Mouse (Mus musculus) brown adipose tissue, adult 24 weeks (tissue): ENCODE results near the gene Csf2rb2. TPM values are rescaled to one million over a fixed set of nuclear protein-coding genes. Genes with fewer than 3 reads are reported as not detected.
"Not testable (repeated sequence)": the region's sequence is repeated elsewhere in the genome, so short reads cannot be mapped to it uniquely, and the experiment has no call there.

Source experiments
- H3K27ac ChIP-seq: fragments of 200-500 bp; replicated peaks from 2 replicates; pipeline ENCODE4 v1.5.1; 2012; ENCODE audit warnings: low read depth, mild to moderate bottlenecking, low read length
- H3K4me1 ChIP-seq: fragments of 200-500 bp; 2 replicates; pipeline ENCODE4 v1.6.1; 2012; ENCODE audit warnings: low read length, mixed read lengths; ENCODE audit not compliant: control insufficient read depth, insufficient read depth, insufficient read length
- H3K4me3 ChIP-seq: fragments of 200-500 bp; 2 replicates; pipeline ENCODE4 v1.5.1; 2012; ENCODE audit warnings: low read depth, mild to moderate bottlenecking, low read length, moderate library complexity; ENCODE audit not compliant: insufficient read depth
- polyA plus RNA-seq: library from polyadenylated mRNA; stranded (reverse); fragments of >200 nt; gene quantifications from 2 replicates; pipeline ENCODE4 v1.2.4, GENCODE M21; 2012; ENCODE audit not compliant: missing spikeins, insufficient read depth, insufficient read length

Gene Csf2rb2
- polyA plus RNA-seq, 1 experiment = 0.67 TPM

DNA sequence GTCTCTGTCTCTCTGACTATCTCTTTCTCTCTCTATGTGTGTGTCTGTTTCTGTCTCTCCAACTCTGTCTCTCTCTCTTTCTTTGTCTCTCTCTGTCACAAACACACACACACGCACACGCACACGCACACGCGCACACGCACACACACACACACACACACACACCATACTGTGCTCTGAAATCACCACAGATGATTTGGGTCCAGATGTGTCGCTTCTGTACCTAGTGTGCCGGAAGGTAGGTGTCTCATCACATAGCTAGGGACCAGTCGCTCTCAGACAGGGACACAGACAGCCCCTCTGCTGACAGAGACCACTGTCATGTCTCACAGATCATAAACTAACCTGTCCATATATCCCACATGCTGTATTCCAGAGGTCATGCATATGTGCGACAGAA lies 21.2 kb upstream of the Csf2rb2 start:
- Histone ChIP-seq H3K4me3 (peak overlapping the region; percentile 61), H3K27ac (peak overlapping the region; percentile 75), H3K4me1 (peaks cover 11% of the 10 kb centered on the region)

- peaks cover 16% of the 10 kb centered on the region for H3K4me1 ChIP-seq
- H3K27ac ChIP-seq = peak within 1 kb of the TSS; percentile 75
- H3K4me3 ChIP-seq = peak within 1 kb of the TSS; percentile 61
These were observed 20.3 kb upstream of the Csf2rb2 start, which contains the start of gene Csf2rb for GRCm38 (mm10) chr15:78325671-78326339. Gene Csf2rb (plus strand): TSS chr15:78325752.

DNA sequence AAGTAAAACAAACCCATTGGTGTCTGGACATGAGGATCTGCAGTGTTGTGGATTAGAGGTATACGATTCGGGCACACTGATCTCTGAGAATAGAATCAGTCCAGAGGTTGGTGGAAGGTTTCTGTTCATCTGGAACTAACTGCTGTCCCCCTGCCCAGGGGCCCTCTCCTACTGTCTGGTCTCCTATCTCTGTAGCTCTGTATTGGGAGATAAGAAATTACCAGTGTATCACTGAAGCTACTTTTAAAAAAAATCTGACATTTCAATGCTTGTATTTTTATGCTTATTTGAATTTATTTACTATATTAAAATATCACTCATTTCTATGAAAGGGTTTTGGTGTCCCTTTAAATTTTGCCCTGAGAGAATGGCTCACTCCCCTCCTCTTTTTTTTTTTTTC lies 18.8 kb upstream of the Csf2rb2 start:
- Histone ChIP-seq H3K4me1 (peaks cover 24% of the 10 kb centered on the region), H3K4me3 (no peak overlapping the region), H3K27ac (no peak overlapping the region)

DNA sequence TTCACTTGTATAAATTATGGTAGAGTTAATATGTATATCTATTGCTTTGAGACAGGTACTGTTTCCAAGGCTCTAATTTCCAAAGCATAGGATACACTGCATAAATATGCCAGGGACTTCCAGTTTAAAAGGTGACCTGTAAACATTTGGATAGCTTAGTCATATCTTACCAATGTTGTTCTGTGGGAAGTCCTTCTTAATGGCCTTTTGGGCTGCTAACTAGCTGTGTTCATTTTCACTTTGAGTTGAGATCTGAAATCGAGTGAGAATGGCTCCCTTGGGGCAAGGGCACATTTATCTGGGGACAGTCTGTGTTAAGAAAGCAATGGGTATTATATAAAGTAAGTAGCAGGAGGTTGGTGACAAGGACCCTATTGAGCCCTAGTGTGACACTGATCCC lies 17.8 kb upstream of the Csf2rb2 start:
- Histone ChIP-seq H3K4me1 (peaks cover 24% of the 10 kb centered on the region), H3K4me3 (no peak overlapping the region), H3K27ac (no peak overlapping the region)

GRCm38 (mm10) chr15:78320825-78321496 lies 15.4 kb upstream of the Csf2rb2 start:
- Histone ChIP-seq H3K4me1 (peaks cover 20% of the 10 kb centered on the region), H3K27ac (peak overlapping the region; percentile 84), H3K4me3 (no peak overlapping the region)

- H3K4me3 ChIP-seq = not testable (repeated sequence)
- H3K4me1 ChIP-seq = peaks cover 26% of the 10 kb centered on the region
These were observed 13.0 kb upstream of the Csf2rb2 start for GRCm38 (mm10) chr15:78318338-78319171.

DNA sequence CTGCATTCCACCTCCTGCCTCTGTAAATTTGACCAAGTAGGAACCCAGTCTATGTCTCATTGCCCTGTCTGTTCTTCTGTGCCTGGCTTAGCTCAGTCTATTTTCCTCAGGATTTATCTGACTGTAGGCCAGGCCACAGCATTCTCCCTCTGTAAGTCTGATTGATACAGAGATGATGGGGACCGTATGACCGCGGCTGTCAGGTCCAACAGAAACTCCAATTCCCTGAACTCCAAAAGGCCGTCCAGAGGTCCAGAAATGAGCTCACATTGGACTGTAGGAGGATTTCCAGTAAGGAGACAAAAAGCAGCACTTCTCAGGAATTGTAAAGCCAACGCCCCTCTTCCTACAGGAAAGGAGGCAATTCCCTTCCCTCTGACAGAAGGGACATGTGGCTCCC lies 8.1 kb upstream of the Csf2rb2 start:
- Histone ChIP-seq H3K27ac (peak overlapping the region; percentile 35; the same call in 1 of the 2 replicates), H3K4me1 (peaks cover 20% of the 10 kb centered on the region)
- H3K4me3 ChIP-seq = not testable (repeated sequence)

More at GRCm38 (mm10) chr15:78318338-78319171, 13.0 kb upstream of the Csf2rb2 start:
- H3K27ac ChIP-seq = not testable (repeated sequence)

DNA sequence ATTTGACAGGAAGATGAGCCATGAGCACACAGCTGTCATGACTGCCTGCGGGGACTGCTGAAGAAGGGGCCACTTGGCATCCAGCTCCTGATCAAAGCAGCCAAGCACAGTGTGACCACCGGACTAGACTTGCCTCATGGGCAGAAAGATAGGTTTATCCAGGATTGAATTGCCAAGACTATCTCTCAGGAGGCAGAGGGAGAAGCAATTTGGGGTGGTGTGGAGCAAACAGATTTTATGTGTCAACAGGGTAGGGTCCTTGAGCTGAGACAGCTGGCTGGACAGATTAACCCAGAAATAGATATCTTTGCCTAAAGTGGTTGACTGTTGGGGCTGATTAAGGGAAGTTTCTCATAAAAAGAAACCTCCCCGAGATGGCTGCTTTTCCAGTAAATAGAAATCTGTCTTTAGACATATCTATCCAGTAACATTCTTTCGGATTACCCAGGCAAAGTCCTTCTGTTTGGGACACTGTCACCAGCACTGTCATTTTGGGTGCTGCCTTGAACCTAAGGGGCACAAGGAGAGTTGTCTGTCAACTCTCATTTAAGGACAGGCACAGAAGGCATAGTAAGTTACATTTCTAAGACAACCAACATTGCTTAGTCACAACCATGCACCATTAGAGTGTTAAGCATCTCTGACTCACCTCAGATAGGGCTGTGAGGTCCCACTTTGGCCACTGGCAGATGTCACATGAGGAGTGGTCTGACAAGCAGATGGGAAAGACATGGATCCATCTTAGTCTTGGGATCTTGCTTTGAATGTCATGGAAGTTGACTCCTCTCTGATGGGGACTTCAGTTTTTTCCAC lies 7.1 kb upstream of the Csf2rb2 start:
- H3K27ac ChIP-seq, H3K4me3 ChIP-seq: not testable (repeated sequence)
- peaks cover 20% of the 10 kb centered on the region for H3K4me1 ChIP-seq

- H3K4me3 ChIP-seq = no peak overlapping the region
- H3K4me1 ChIP-seq = peaks cover 20% of the 10 kb centered on the region
- H3K27ac ChIP-seq = peak overlapping the region; percentile 61
These were observed 5.5 kb upstream of the Csf2rb2 start for GRCm38 (mm10) chr15:78310971-78311370.

- H3K27ac ChIP-seq = peak overlapping the region; percentile 45
- peaks cover 20% of the 10 kb centered on the region for H3K4me1 ChIP-seq
- H3K4me3 ChIP-seq = no peak overlapping the region
These were observed 4.3 kb upstream of the Csf2rb2 start for GRCm38 (mm10) chr15:78309865-78310264.

DNA sequence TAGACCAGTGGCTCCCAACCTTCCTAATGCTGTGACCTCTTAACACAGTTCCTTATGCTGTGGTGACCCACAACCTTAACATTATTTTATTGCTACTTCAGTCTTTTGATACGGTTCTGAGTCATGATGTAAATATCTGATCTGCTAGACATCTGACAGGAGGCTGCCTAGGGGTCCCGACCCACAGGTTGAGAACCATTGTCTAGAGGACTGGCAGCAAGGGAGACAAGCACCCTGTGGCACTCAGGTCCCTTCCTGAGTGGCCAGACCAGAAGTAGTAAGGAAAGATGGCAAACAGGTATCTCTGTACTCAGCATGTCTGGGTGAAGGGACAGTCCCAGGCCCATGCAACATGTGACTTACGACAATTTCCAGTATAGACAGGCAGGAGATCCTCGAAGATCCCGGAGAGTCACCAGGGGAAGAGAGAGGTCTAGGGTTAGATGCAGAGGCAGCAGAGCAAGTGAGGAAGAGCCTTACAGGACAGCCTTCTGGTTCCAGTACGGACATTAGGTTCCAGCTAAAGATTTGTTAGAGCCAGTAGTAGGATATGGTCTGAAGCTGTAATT lies 1.8 kb downstream of the Csf2rb2 start:
- Histone ChIP-seq H3K4me1 (no peaks in the 10 kb centered on the region), H3K27ac (no peak overlapping the region), H3K4me3 (no peak overlapping the region)

DNA sequence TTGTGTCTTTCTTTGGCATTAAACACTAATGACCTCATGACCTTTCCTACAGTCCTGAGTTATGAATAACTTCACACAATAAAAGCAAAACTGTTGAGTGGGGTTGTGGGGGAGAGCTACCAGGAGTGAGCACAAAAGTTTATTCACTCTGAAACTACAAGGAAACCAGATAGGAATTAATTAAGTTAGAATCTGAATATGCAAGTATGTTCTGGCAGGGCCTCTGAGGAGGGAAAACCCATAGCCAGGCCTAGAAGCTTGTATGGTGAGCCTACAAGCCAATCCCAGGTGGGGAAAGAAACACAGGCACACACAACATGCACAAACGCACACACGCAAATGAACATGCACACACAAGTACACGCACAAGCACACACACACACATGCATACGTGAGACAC lies 2.8 kb downstream of the Csf2rb2 start:
- Histone ChIP-seq H3K27ac (no peak overlapping the region), H3K4me1 (no peaks in the 10 kb centered on the region), H3K4me3 (no peak overlapping the region)

DNA sequence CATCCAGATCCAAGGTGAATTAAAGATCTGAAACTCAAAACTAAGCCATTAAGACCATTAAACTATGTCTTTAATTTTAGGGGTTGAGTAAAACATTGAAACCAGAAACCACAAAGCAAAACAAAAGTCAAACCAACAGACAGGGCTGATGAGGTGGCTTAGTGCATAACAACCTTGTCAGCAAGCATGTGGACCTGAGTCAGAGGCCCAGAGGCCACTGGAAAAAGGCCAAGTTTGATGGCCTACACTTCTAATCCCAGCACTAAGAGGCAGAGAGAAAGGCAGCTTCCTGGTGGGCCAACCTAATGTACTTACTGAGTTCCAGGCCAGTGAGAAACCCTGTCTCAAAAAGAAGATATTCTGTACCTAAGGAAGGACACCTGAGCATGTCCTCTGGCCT lies 4.7 kb downstream of the Csf2rb2 start:
- no peak overlapping the region for H3K4me3 ChIP-seq
- H3K4me1 ChIP-seq = no peaks in the 10 kb centered on the region
- H3K27ac ChIP-seq = no peak overlapping the region

DNA sequence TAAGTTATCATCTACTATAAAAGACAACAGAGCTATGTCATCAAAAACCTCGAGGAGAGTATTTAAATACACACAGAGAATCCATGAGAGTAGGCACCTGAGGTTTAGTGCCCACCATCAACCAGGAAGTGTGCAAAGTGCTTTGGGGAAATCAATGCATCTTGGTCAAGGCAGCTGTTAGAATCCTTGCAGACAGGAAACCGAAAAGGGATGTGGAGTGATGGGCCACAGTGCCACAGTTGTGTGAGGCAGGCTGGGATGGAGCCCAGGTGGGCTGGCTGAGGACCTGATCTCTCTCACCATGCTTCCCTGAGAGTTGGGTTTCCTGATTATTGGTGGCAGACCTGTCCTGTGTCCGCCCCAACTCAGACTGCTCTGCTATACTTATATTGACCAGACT lies 5.9 kb downstream of the Csf2rb2 start:
- Histone ChIP-seq H3K4me3 (no peak overlapping the region), H3K27ac (no peak overlapping the region), H3K4me1 (no peaks in the 10 kb centered on the region)
